Comparison of ENCODE assay signal across 12 mouse cellular contexts in genomic region chr17:50019819-50020210, GRCm38 (mm10).
DNase-seq lines count a peak whose midpoint lies in the region; ATAC-seq and TF ChIP-seq lines count a peak whose summit lies in the region.
"Had no signal": no experiment of that assay in that cellular context is flagged by ENCODE, and none has a peak within 500 bp of the region (broad histone marks: within the 10 kb centered on the region; RNA-seq: fewer than 3 reads in every experiment).

No protein-coding gene starts in this region.

- no peaks in the 10 kb centered on the region for H3K27me3 ChIP-seq in forebrain, embryonic 14.5 days (replicated peaks; ENCODE audit: control insufficient read depth, insufficient read depth, low read length)
- H3K27me3 ChIP-seq in liver, embryonic 13.5 days: no peaks in the 10 kb centered on the region
- H3K27me3 ChIP-seq in kidney, adult 2 months (replicated peaks; ENCODE audit: control insufficient read depth, insufficient read depth, low read length): no peaks in the 10 kb centered on the region

- H3K9ac ChIP-seq in forebrain, embryonic 14.5 days (ENCODE audit: low read length): peak overlapping the region; percentile 26; the same call in 1 of the 2 replicates
- peak overlapping the region; percentile 78 for H3K9ac ChIP-seq in liver, embryonic 13.5 days

- H3K4me2 ChIP-seq in forebrain, embryonic 14.5 days (ENCODE audit: low read length): no peak overlapping the region
- H3K4me2 ChIP-seq in liver, embryonic 13.5 days: peak overlapping the region; percentile 59

- H3K4me1 ChIP-seq in forebrain, embryonic 14.5 days (ENCODE audit: control insufficient read depth, insufficient read depth, low read length): peaks cover 37% of the 10 kb centered on the region
- peaks cover 86% of the 10 kb centered on the region for H3K4me1 ChIP-seq in liver, embryonic 13.5 days (replicated peaks)
- no peaks in the 10 kb centered on the region for H3K4me1 ChIP-seq in kidney, adult 2 months (ENCODE audit: control insufficient read depth, insufficient read depth, low read length)

- no peaks in the 10 kb centered on the region for H3K36me3 ChIP-seq in forebrain, embryonic 14.5 days (ENCODE audit: control insufficient read depth, insufficient read depth, low read length)
- no peaks in the 10 kb centered on the region for H3K36me3 ChIP-seq in liver, embryonic 13.5 days
- no peaks in the 10 kb centered on the region for H3K36me3 ChIP-seq in kidney, adult 2 months (ENCODE audit: control insufficient read depth, insufficient read depth, low read length)
- H3K36me3 ChIP-seq: embryonic facial prominence, embryonic 10.5 days had no signal

- no peak overlapping the region for H3K4me3 ChIP-seq in forebrain, embryonic 14.5 days (ENCODE audit: low read depth, low read length)
- H3K4me3 ChIP-seq in liver, embryonic 13.5 days (replicated peaks): 0 out of 2 replicates have a peak overlapping the region, but pooled peaks have one; percentile 19
- H3K4me3 ChIP-seq in kidney, adult 2 months (ENCODE audit: insufficient read depth, low read depth, low read length): no peak overlapping the region
- H3K4me3 ChIP-seq: embryonic facial prominence, embryonic 10.5 days had no signal

- peak overlapping the region; percentile 86 for H3K27ac ChIP-seq in forebrain, embryonic 14.5 days (ENCODE audit: low read depth, low read length)
- peak overlapping the region; percentile 99 for H3K27ac ChIP-seq in liver, embryonic 13.5 days
- H3K27ac ChIP-seq in kidney, adult 2 months (ENCODE audit: insufficient read depth, low read depth, low read length): no peak overlapping the region

- no peak for ATAC-seq in cerebellum, adult (ENCODE audit: insufficient number of reproducible peaks, low FRiP score, low TSS enrichment)
- ATAC-seq in forebrain, embryonic 14.5 days: no peak
- no peak for ATAC-seq in liver, embryonic 13.5 days (ENCODE audit: low read depth)
- no peak for ATAC-seq in frontal cortex, adult (ENCODE audit: low TSS enrichment)

- TF ChIP-seq CTCF in kidney, adult 2 months (conservative IDR thresholded peaks at IDR 0.05; ENCODE audit: insufficient read depth, insufficient read length, low read depth, low read length): no peak

- H3K9me3 ChIP-seq in forebrain, embryonic 14.5 days (replicated peaks; ENCODE audit: control insufficient read depth, low read length): no peaks in the 10 kb centered on the region
- no peaks in the 10 kb centered on the region for H3K9me3 ChIP-seq in liver, embryonic 13.5 days (replicated peaks)
- H3K9me3 ChIP-seq: embryonic facial prominence, embryonic 10.5 days had no signal

- peak; percentile 41 to 50 for DNase-seq in cerebellum, postnatal 10 days
- peak; percentile 17 for DNase-seq in Muller cell, postnatal 12 days (ENCODE audit: inconsistent ontology term)
- DNase-seq in forebrain, embryonic 14.5 days (ENCODE audit: low spot score): no peak
- no peak for DNase-seq in liver, embryonic 13.5 days
- DNase-seq in adrenal gland, adult 2 months: no peak
- no peak for DNase-seq in kidney, adult 2 months
- DNase-seq: B cell, adult 2 months; kidney, adult 18-20 months; lung, adult 2 months had no signal

- TF ChIP-seq POLR2A in kidney, adult 2 months (IDR thresholded peaks at IDR 0.05; ENCODE audit: low read depth, low read length): no peak

- WGBS in forebrain, embryonic 14.5 days: 72% methylated on average over 3 of the region's 3 CpGs
- 49% methylated on average over 3 of the region's 3 CpGs for WGBS in liver, embryonic 13.5 days (ENCODE audit: insufficient replicate concordance)
- 79% methylated on average over 3 of the region's 3 CpGs for WGBS in kidney, adult 2 months

Comparison
In these comparisons a context has a peak if more than half of its experiments do, and no peak if none do; other contexts are left out.
1. DNase-seq: peak in cerebellum, postnatal 10 days (2 of 2) and Muller cell, postnatal 12 days (single experiment); none in forebrain, embryonic 14.5 days (single experiment), liver, embryonic 13.5 days (single experiment), adrenal gland, adult 2 months (single experiment) and kidney, adult 2 months (single experiment).